Mouse (Mus musculus) CH12.LX (cell line): ENCODE results near the gene Pou2f3.

Experiments used
- CTCF ChIP-seq, 2 experiments: IDR thresholded peaks in 1 of 2; conservative IDR thresholded peaks in 1 of 2; 2 replicates each; pipeline ENCODE4 v1.5.1; 2011 to 2012; ENCODE audit warnings: low read depth in 2 of 2, low read length in 2 of 2, improper control_type of control experiment in 1 of 2, inconsistent platforms in 1 of 2, mild to moderate bottlenecking in 1 of 2, moderate library complexity in 1 of 2
- POLR2A ChIP-seq: IDR thresholded peaks from 2 replicates; pipeline ENCODE4 v1.6.1; 2011; ENCODE audit warnings: low read depth, mild to moderate bottlenecking, improper control_type of control experiment, low read length

DNA sequence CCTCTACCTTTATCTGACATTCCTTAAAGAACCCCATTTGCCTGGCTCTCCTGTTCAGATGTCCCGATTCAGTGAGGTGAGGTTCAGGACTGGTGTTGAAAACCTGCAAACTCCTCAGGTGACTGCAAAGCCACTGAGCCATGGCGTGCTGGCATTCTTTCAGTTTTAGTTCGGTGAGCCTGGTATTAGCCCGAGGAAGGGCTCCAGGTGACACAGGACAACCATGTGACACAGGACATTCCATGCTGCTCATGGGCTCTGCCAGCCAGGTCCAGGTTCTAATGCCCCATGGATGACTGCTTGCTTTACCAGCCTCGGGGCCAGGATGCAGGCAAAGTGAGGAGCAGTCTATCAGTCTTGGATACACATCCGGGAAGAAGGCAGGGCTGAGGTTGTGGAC is 25.2 kb upstream of the Pou2f3 start:
- TF ChIP-seq CTCF (conservative IDR thresholded peaks at IDR 0.05 in 1 of 2, IDR thresholded peaks at IDR 0.05 in 1 of 2; ENCODE audit: low read depth in 2 of 2, low read length in 2 of 2), result no peak
- no peak for TF ChIP-seq POLR2A
